Mouse (Mus musculus): ENCODE results near the gene Heatr9. TPM values are rescaled to one million over a fixed set of nuclear protein-coding genes. Genes with fewer than 3 reads are reported as not detected.

Heatr9 gene
- total and polyA plus RNA-seq, 2 experiments from 2014 or later: not detected

- H3K9ac ChIP-seq: no peak overlapping the region
- no peaks in the 10 kb centered on the region for H3K9me3 ChIP-seq (ENCODE audit: low read length)
- DNase-seq (no peak), ATAC-seq (no peak)
- no peak overlapping the region for H3K4me3 ChIP-seq (ENCODE audit: low read depth, low read length)
- H3K27me3 ChIP-seq (ENCODE audit: insufficient read depth, low read length): no peaks in the 10 kb centered on the region
- WGBS: 81% methylated on average over 3 of the region's 3 CpGs
- no peak overlapping the region for H3K27ac ChIP-seq (ENCODE audit: low read depth, low read length)
- no peaks in the 10 kb centered on the region for H3K36me3 ChIP-seq (ENCODE audit: insufficient read depth)
- TF ChIP-seq CTCF (IDR thresholded peaks at IDR 0.05; ENCODE audit: low read depth): no peak
- H3K4me1 ChIP-seq (ENCODE audit: insufficient read depth): no peaks in the 10 kb centered on the region
- H3K4me2 ChIP-seq (ENCODE audit: low read depth): no peak overlapping the region
Observed at GRCm38 (mm10) chr11:83544214-83544613, 22.2 kb upstream of the Heatr9 start.

DNA sequence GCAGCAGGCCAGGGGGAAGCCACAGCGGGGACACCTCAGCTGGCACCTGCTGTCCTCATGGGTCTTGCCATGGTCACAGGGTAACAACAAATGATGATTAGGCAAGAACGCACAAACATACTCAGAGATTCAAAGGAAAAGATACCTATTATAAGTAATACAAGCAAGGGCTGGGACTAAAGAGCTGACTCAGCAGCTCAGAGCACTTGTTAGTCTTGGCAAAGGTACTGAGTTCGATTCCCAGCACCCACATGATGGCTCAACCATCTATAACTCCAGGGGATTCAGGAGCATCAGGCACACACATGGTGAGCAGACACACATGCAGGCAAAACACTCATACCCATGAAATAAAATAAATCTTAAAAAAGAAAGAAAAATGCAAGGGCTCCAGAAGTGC lies 19.4 kb upstream of the Heatr9 start:
- DNase-seq: no peak
- H3K36me3 ChIP-seq (ENCODE audit: insufficient read depth): no peaks in the 10 kb centered on the region
- no peak overlapping the region for H3K4me2 ChIP-seq (ENCODE audit: low read depth)
- no peak overlapping the region for H3K9ac ChIP-seq
- H3K9me3 ChIP-seq (ENCODE audit: low read length): no peaks in the 10 kb centered on the region
- no peak overlapping the region for H3K4me3 ChIP-seq (ENCODE audit: low read depth, low read length)
- 87% methylated on average over 3 of the region's 3 CpGs for WGBS
- no peak overlapping the region for H3K27ac ChIP-seq (ENCODE audit: low read depth, low read length)
- TF ChIP-seq CTCF (IDR thresholded peaks at IDR 0.05; ENCODE audit: low read depth): no peak
- no peak for ATAC-seq
- no peaks in the 10 kb centered on the region for H3K27me3 ChIP-seq (ENCODE audit: insufficient read depth, low read length)
- H3K4me1 ChIP-seq (ENCODE audit: insufficient read depth): no peaks in the 10 kb centered on the region

DNA sequence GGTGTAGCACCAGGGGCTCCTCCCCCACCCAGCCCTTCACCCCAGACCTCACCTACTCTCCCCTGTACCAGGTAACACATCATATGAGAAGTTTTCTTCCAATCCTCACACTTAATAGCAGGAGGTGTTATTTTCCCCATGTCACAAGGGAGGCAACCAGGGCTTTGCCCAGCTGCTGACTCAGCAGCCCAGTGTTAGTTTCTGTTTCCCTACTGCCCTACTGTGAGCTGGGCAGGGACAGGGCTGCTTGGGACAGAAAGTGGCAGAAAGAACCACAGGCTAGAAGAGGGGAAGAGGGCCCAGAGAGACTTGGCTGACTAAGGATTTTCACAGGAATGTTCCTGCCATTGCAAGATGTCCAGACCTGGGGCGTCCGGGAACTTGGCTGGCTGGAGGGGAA lies 19.0 kb upstream of the Heatr9 start:
- Histone ChIP-seq H3K27ac (ENCODE audit: low read depth, low read length) (no peak overlapping the region), H3K4me1 (ENCODE audit: insufficient read depth) (no peaks in the 10 kb centered on the region), H3K4me2 (ENCODE audit: low read depth) (no peak overlapping the region), H3K4me3 (ENCODE audit: low read depth, low read length) (no peak overlapping the region), H3K9me3 (ENCODE audit: low read length) (no peaks in the 10 kb centered on the region), H3K27me3 (ENCODE audit: insufficient read depth, low read length) (no peaks in the 10 kb centered on the region), H3K36me3 (ENCODE audit: insufficient read depth) (no peaks in the 10 kb centered on the region), H3K9ac (no peak overlapping the region)
- 89% methylated on average over 2 of the region's 2 CpGs for WGBS
- ATAC-seq (no peak), DNase-seq (no peak)
- no peak for TF ChIP-seq CTCF (IDR thresholded peaks at IDR 0.05; ENCODE audit: low read depth)

GRCm38 (mm10) chr11:83538705-83539314 lies 16.8 kb upstream of the Heatr9 start:
- 86% methylated on average over 3 of the region's 3 CpGs for WGBS
- H3K27ac ChIP-seq (ENCODE audit: low read depth, low read length): no peak overlapping the region
- no peak overlapping the region for H3K4me2 ChIP-seq (ENCODE audit: low read depth)
- no peak for TF ChIP-seq CTCF (IDR thresholded peaks at IDR 0.05; ENCODE audit: low read depth)
- 0 out of 2 replicates have a peak, but pooled peaks cover 2% of the 10 kb centered on the region for H3K4me1 ChIP-seq (ENCODE audit: insufficient read depth)
- no peak overlapping the region for H3K4me3 ChIP-seq (ENCODE audit: low read depth, low read length)
- H3K27me3 ChIP-seq (ENCODE audit: insufficient read depth, low read length): no peaks in the 10 kb centered on the region
- no peak overlapping the region for H3K9ac ChIP-seq
- no peaks in the 10 kb centered on the region for H3K36me3 ChIP-seq (ENCODE audit: insufficient read depth)
- ATAC-seq: no peak
- H3K9me3 ChIP-seq (ENCODE audit: low read length): no peaks in the 10 kb centered on the region
- no peak for DNase-seq

DNA sequence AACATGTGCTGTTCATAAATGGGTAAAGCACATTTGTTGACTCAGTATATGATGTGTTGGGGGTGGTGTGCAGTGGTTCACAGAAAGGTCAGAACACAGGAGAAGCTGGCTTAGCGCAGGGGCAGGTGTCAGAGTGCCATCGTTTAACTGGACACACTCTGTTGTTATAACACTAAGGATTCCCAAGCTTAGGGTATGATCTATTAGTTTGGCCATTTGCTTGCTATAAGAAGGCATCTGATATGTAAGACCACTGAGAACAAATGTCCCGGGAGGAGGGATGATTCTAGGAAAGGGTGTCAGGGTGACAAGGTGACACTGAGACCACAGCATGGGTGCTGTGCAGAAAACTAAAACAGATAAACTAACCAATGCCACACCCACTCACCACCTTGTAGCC lies 14.9 kb upstream of the Heatr9 start:
- no peak overlapping the region for H3K4me2 ChIP-seq (ENCODE audit: low read depth)
- no peaks in the 10 kb centered on the region for H3K36me3 ChIP-seq (ENCODE audit: insufficient read depth)
- no peaks in the 10 kb centered on the region for H3K27me3 ChIP-seq (ENCODE audit: insufficient read depth, low read length)
- H3K27ac ChIP-seq (ENCODE audit: low read depth, low read length): no peak overlapping the region
- DNase-seq: no peak
- H3K9ac ChIP-seq: no peak overlapping the region
- ATAC-seq: no peak
- 0 out of 2 replicates have a peak, but pooled peaks cover 2% of the 10 kb centered on the region for H3K4me1 ChIP-seq (ENCODE audit: insufficient read depth)
- TF ChIP-seq CTCF (IDR thresholded peaks at IDR 0.05; ENCODE audit: low read depth): no peak
- WGBS: 89% methylated on average over 3 of the region's 3 CpGs
- H3K9me3 ChIP-seq (ENCODE audit: low read length): no peaks in the 10 kb centered on the region
- no peak overlapping the region for H3K4me3 ChIP-seq (ENCODE audit: low read depth, low read length)

- H3K4me3 ChIP-seq (ENCODE audit: low read depth, low read length): no peak overlapping the region
- no peaks in the 10 kb centered on the region for H3K27me3 ChIP-seq (ENCODE audit: insufficient read depth, low read length)
- peak; percentile 82 for DNase-seq
- no peaks in the 10 kb centered on the region for H3K36me3 ChIP-seq (ENCODE audit: insufficient read depth)
- WGBS: 41% methylated on average over 13 of the region's 13 CpGs
- H3K4me1 ChIP-seq (ENCODE audit: insufficient read depth): 0 out of 2 replicates have a peak, but pooled peaks cover 2% of the 10 kb centered on the region
- H3K27ac ChIP-seq (ENCODE audit: low read depth, low read length): no peak overlapping the region
- no peak for TF ChIP-seq CTCF (IDR thresholded peaks at IDR 0.05; ENCODE audit: low read depth)
- H3K4me2 ChIP-seq (ENCODE audit: low read depth): peak overlapping the region; percentile 23
- H3K9ac ChIP-seq: no peak overlapping the region
- peak; percentile 29; the same call in 1 of the 2 replicates for ATAC-seq
- no peaks in the 10 kb centered on the region for H3K9me3 ChIP-seq (ENCODE audit: low read length)
Observed at GRCm38 (mm10) chr11:83534609-83535423, 12.8 kb upstream of the Heatr9 start.

DNA sequence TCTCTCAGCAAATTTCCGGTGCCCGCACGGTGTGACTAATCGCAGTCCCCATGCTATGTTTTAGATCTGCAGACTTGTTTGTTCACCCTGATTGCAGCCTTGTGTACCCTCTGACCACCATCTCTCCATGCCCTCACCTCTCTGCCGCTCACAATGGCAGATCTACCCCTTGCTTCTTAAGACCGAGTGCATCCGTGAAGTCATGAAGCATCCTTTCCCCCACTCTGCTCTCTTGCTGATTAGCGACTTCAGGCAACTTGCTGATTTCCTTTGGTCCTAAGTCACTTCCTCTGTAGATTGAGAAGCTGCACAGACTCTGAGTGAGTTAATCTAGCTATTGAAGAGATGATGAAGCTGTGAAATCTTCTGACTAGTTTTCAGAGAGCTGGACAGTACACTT lies 12.2 kb upstream of the Heatr9 start:
- 78% methylated on average over 8 of the region's 8 CpGs for WGBS
- Histone ChIP-seq H3K27ac (ENCODE audit: low read depth, low read length) (no peak overlapping the region), H3K4me2 (ENCODE audit: low read depth) (peak overlapping the region; percentile 23; the same call in 1 of the 2 replicates), H3K4me3 (ENCODE audit: low read depth, low read length) (no peak overlapping the region), H3K9ac (no peak overlapping the region), H3K4me1 (ENCODE audit: insufficient read depth) (0 out of 2 replicates have a peak, but pooled peaks cover 2% of the 10 kb centered on the region), H3K27me3 (ENCODE audit: insufficient read depth, low read length) (no peaks in the 10 kb centered on the region), H3K9me3 (ENCODE audit: low read length) (no peaks in the 10 kb centered on the region), H3K36me3 (ENCODE audit: insufficient read depth) (no peaks in the 10 kb centered on the region)
- ATAC-seq (no peak), DNase-seq (no peak)
- TF ChIP-seq CTCF (IDR thresholded peaks at IDR 0.05; ENCODE audit: low read depth): no peak

Measured in forebrain, postnatal 0 days (tissue).